Mouse (Mus musculus) thymus, adult 2 months (tissue): Measurements from ENCODE around the gene Zbtb7a.

Experiments used
- CTCF ChIP-seq: fragments of 200-500 bp; IDR thresholded peaks from 2 replicates; pipeline ENCODE4 v1.5.1; 2012; ENCODE audit warnings: mild to moderate bottlenecking, control low read depth, low read length, moderate library complexity, borderline replicate concordance; ENCODE audit not compliant: control insufficient read depth, poor library complexity, insufficient read depth; ENCODE audit errors: extremely low read depth
- POLR2A ChIP-seq: fragments of 200-500 bp; IDR thresholded peaks from 2 replicates; pipeline ENCODE4 v1.6.1; 2012; ENCODE audit warnings: mild to moderate bottlenecking, low read length, control low read depth, moderate library complexity; ENCODE audit not compliant: control insufficient read depth, poor library complexity, insufficient read depth; ENCODE audit errors: extremely low read depth

DNA sequence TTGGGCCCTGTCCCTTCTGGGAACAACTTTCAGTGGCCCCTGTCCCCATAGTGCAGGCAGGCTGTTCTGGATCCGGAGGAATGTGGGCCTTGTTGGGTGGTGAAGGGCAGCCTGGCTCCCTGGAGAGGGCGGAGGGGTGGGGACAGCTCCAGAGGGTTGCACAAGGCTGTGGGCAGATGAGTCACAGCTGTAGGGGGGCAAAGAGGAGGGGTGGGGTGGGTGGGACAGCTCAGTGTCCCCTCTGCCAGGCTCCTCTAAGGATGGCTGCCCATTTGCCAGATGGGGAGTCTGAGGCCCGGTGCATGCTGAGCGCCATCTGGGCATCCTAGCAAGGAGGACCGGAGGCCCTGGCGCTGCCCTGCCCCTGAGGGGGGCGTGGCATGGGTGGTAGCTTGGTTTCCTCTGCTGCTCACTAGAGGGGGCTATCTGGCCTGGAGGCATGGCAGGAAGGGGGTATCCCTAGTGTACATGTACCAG, 8.2 kb downstream of the Zbtb7a start:
- no peak for TF ChIP-seq POLR2A
- TF ChIP-seq CTCF: no peak
